Mouse (Mus musculus): Measurements from ENCODE around the gene Ppp1r35.
"Not testable (repeated sequence)": the region's sequence is repeated elsewhere in the genome, so short reads cannot be mapped to it uniquely, and the experiment has no call there.

Gene Ppp1r35

DNA sequence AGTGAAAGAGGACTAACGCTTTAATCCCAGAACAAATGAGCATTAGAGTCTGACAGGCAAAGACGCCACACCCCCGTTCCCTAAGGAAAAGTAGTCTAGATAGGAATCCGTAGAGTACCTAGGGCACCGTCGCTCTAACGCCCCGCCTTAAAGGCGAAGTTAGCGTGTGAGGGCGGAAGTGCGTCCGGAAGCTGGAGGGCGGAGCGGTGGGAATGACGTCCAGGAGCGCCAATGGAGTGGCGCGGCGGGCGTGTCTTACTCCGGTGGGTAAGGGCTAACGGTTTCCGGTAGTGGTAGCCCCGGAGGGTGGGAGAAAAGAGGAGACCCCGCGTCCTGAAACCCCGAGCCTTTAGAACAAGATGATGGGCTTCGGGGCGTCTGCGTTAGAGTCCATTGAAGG lies at the start of gene Ppp1r35:
Ppp1r35 (plus strand) TSS at position 215 of the 400 bp plus-strand sequence.
- peak; percentile 95 for DNase-seq (ENCODE audit: low read depth, low spot score)

DNA sequence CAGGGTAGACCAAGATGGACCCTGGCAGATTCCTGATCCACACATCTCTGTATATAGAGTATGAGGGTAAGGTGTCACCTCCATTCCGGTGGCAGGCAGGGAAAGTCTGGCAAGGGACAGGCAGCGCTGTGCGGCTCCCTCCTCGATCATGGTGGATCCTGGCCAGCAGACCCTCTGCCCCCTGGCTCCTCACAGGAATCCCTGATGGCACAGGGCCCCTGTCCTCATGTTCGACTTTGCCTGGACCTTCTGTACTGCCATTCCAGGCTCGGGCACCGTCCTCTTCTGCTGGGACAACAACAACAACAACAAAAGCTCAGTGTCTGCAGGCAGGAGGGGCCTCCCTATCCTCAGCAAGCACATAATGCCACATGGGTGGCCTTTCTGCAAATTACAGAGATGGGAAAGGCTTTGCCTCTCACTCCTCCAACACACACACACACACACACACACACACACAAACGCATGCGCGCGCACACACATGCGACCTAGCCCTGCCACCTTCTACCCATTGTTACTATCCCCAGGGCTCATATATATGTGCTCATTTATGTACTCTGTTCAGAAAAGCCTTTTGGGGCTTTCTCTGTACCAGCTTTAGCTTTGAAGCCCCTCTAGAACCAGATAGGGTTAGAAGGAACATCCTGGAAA lies 44.9 kb upstream of the Ppp1r35 start:
- no peak for DNase-seq (ENCODE audit: low read depth, low spot score)

DNA sequence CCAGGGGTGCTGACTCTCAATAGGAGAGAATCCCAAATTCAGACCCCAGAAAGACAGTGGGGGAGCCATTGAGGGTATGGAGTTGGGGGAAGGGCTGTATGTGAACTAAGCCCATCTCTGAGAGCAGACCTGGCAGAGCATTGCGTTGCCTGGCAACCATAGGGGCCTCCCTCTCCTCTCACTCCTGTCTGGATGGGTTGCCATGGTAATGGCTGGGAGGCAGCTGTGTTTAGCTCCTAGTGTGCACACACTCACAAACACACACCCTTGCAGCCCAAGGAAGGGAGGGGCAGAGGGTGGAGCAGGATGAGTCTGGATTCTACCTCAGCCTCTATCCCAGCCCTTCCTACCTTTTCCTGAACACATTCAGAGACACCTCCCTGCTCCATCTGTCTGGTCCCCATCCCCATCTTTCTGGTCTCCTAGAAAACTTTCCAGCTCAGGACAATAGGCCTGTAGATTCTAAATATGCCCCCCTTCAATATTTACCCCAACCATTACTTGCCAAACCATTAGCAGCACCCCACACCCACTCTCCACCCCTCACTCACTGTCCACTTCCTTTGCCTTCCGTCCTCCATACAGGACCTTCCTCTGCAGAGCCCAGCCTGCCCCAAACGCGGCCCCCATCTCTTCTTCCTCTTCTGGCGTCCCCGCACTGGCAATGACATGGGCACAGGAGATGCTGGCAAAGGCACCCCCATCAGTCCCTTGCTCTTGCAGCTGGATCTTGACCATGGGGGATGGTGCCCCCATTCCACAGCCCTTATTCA lies 44.2 kb upstream of the Ppp1r35 start:
- no peak for DNase-seq (ENCODE audit: low read depth, low spot score)

DNA sequence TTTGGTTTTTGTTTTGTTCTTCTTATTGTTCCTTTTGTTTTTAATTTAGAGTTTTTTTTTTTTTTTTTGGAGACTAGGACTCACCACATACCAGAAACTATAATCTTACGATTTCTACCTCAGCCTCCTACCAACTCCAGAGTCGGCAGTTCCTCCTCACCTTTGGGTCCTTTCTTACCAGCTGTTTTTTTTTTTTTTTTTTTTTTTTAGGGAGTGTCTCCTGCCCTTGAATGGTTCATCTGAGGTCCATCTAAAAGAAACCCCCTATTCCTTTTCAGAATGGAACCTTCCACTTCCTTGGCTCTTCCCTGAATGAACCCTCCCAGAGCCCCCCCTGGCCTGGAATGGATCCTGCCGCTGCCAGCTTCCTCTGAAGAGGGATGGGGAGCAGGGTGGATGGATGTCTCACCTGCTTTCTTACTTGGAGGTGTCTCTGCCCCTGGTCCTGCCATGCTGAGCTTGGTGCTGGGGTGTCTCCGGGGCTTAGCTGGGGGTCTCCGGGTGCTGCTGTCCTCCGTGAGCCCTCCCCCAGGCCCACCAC lies 41.2 kb upstream of the Ppp1r35 start:
- DNase-seq (ENCODE audit: low read depth, low spot score) = no peak

DNA sequence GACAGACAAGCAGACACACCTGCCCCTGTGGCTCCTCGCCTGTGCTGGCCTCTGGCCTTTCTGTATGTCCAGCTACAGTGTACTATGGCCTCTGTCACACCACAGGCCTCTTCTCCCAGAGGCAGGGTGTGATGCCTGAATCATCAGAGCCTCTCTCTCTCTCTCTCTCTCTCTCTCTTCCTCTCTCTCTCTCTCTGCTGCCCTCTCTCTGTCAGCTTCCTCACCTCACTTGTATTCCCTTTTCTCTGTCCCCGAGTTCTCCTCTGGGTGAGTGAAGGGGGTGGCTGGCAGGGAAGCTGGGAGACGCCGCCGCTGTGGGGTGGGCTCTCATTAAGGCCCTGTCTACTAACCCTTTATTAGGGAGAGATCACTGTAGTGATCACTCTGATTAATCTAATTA lies 40.1 kb upstream of the Ppp1r35 start:
- no peak for DNase-seq (ENCODE audit: low read depth, low spot score)

DNA sequence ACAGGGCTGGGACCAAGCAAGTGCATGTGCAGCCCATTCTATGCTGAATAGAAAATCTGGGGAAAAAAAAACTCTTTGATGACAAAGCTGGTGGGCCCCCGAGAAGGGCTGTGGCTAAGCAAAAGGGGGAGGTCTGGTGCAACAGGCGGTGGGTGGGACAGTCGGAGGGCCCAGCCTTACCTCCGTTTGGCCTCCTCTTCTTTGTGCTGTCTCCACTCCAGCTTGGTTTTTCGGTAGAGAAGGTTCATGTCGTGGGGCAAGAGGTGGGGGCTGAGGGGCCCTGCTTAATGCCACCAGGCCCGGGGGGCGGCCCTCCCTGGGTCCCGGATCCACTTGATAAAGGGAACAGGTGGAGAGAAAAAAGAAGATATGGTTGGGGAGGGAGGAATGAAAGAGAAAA lies 39.2 kb upstream of the Ppp1r35 start:
- DNase-seq (ENCODE audit: low read depth, low spot score) = no peak

DNA sequence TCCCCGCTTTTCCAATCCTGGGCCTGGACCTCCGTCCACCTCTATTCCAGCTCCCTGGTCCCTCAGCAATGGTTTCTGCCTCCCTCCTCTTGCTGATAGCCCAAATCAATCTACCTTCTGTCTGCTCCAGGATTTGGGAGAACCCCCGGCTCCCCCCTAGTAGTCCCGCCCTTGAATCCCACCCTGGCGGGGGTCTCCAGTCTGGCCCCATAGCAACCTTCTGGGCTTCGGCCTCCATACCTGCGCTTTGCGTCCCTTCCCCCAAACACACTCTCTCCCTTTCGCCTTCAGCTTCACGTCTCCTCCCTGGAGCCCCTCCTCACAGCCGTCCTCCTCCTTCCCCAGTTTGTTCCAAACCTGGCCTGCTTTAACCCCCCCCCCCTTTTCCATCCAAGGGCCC lies 38.1 kb upstream of the Ppp1r35 start:
- DNase-seq (ENCODE audit: low read depth, low spot score) = no peak

DNA sequence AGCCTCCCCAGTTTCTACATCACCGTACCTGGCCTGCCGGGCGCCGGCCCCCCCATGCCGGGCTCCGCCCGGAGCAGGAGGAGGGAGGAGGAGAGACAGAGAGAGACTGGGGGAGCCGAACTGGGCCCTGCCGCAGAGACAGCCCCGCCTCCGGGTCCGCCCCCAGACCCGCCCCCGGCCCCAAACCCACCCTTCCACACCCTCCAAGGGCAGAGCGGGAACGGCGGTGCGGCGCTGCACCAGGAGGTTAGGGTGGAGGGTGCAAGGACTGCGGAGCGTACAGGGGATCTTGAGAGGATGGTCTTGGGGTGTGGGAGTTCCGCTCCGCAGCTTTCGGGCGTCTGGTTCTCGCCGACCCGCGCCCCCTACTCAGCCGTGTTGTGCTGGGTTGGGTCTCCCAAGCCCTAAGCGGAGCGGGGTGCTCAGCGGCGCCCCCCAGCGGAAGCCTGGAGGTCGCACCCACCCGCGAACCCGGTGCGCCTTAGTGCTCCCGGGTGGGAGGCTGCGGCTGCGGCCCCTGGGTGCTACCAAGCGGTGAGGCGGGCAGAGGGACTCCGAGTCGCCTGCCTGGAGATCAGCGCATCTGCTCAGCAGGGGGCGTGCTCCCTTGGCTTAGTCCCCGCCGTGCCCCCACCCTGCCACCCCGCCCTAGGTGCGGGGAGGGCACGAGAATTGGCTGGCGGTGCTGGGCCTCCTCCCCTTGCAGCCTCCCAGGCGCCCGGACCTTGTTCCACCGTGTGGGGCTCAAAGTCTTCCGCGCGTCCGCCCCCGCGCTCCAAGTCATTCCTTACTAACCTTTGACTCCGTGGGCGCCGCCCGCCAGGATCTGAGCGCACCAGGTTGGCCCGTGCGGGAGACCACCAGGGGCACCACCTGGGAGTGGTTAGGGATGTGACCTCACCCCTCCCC lies 37.4 kb upstream of the Ppp1r35 start, which contains the start of gene Nyap1:
Nyap1 (minus strand) TSS at position 585 of the 909 bp plus-strand sequence.
- peak; percentile 61 for DNase-seq (ENCODE audit: low read depth, low spot score)

DNA sequence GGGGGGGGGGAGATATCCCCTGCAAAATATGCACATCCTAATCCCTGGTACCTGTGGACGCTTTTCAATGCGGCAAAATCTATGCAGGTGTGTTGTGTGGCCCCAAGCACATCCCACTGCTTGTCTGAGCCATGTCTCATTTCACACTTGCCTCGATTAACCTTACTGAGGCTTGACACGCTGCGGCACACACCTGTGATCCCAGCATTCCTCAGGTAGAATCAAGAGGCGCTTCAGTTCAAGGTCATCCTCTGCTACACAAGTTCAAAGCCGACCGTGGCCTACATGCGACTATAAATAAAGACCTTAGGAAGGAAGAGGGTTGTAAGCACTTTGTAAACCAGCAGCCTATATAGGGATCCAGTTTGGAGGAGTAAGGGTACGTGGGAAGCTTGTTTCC lies 36.6 kb upstream of the Ppp1r35 start:
- no peak for DNase-seq (ENCODE audit: low read depth, low spot score)

DNA sequence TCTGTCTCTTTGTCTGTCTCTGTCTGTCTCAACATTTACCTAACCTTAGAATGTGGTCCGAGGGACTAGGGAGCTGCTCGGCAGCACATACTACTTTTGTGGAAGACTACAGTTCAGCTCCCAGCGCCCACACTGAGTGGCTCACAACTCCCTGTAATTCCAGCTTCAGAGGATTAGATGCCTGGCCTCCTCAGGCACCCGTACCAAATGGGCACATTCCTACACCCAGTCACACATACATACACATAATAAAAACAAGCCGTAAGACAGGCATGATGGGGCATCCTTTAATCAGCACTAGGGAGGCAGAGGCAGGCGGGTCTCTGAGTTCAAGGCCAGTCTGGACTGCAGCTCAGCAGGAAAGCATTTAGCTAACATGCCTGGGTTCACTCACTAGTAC lies 35.8 kb upstream of the Ppp1r35 start:
- DNase-seq (ENCODE audit: low read depth, low spot score) = no peak

DNA sequence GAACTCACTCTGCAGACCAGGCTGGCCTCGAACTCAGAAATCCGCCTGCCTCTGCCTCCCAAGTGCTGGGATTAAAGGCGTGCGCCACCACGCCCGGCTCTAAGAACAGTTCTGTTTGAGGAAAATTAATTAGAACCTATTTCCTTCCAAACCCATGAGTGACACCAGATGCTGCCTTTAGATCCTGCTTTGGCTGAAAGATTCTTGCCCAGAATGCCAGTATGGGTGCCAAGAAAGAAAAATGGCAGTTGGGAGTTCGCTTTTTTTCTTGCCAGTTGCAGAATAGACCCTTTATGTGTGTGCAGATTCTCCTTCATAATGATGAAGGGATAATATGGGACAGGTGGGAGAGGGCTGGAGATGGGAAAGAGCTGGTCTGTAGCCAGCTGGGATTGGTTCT lies 34.5 kb upstream of the Ppp1r35 start:
- no peak for DNase-seq (ENCODE audit: low read depth, low spot score)

DNA sequence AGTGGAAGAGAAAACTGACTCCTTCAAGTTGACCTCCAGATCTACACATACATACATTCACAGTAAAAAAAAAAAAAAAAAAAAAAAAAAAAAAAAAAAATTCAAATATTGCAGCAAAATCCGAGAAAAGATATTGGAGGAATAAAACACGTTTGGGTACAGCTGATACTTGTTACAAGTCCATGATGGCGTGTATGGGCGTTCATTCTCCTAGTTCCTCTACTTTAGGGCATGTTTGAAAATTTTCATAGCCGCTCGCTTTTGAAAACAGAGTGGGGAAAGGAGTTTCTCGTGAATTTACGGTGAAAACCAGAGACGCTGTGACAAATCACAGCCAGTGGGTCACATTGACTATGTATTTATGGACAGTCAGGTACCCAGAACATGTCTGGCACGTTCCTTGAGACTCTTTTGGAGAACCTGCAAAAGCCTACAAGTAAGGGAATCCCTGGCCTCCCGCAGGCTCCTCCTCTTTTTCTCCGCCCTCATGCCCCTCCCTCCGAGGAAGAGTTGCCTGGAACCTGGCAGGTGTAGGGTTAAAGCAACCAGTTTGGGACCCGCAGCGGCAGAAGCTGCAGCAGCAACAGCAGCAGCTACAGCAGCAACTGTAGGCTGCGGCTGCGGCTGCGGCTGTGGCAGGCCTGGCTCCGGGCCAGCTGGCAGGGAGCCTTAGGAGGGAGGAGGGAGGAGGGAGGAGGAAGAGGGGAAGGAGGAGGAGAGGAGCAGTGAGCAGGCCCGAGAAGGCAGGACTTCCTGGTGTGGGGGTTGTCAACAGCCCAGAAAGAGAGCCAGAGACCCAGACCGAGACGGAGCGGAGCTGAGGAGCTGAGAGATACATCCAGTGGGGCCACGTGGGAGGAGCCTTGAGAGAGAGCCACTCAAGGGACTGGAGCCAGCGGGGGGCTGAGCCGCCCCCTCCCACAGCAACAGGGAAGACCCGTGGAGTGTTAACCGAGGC lies 33.2 kb upstream of the Ppp1r35 start, which contains the start of gene Tsc22d4:
Tsc22d4 (plus strand) TSS at position 517 of the 958 bp plus-strand sequence.
- DNase-seq (ENCODE audit: low read depth, low spot score) = peak; percentile 85

DNA sequence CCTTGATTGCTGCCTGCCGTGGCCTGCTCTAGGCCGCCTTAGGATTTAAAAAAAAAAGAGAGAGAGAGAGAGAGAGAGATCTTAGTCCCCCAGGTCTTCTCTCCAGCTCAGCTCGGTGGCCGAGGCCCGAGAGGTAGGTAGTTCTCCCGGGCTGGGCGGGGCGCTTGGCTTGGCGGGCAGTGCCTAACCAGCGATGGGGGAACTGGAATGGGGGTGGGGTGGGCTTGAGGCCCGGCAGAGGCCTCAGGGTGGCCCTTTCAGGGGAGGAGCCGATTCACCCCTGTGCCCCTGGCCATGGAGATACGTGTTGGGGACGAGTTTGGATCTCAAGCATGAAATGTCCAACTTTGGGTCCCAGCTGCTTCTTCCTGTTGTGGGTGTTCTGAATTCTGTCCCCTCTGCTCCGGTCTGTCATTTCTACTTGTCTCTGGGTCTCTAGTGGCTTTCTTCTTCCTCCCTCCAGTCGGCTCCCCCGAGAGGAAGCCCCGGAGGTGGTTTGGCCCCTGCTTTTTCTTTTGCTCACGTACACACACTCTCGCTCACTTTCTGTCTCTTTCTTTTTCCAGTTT lies 32.3 kb upstream of the Ppp1r35 start:
- DNase-seq (ENCODE audit: low read depth, low spot score) = no peak

DNA sequence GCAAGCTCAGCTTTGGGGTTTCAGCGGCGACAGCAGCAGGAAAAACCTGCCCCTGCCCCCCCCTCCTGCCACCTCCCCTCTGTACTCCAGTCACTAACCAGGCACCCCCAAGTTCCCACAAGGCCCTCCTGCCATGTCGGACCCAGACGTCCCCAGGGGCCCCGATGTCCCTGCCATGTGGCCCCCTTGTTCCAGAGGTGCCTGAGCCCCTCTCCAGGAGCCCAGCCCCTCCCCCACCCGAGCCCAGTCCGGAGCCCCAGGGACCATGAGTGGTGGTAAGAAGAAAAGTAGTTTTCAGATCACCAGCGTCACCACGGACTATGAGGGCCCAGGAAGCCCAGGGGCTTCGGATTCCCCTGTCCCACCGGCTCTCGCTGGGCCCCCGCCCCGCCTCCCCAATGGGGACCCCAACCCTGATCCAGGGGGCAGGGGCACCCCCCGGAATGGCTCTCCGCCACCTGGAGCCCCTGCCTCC lies 31.8 kb upstream of the Ppp1r35 start:
- DNase-seq (ENCODE audit: low read depth, low spot score) = no peak

DNA sequence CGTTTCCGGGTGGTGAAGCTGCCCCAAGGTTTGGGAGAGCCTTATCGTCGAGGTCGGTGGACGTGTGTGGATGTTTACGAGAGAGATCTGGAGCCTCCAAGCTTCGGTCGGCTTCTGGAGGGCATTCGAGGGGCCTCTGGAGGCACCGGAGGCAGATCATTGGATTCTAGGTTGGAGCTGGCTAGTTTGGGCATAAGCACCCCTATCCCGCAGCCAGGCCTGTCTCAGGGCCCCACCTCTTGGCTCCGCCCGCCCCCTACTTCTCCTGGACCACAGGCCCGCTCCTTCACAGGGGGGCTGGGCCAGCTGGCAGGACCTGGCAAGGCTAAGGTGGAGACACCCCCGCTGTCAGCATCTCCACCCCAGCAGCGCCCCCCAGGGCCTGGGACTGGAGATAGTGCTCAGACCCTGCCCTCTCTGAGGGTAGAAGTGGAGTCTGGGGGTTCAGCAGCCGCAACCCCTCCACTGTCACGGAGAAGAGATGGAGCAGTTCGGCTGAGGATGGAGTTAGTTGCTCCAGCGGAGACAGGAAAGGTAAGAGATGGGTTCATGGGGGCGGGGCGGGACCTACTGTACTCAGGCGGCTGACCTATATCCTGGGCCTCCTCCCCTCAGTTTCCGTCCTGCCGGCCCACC lies 31.2 kb upstream of the Ppp1r35 start:
- DNase-seq (ENCODE audit: low read depth, low spot score) = no peak

DNA sequence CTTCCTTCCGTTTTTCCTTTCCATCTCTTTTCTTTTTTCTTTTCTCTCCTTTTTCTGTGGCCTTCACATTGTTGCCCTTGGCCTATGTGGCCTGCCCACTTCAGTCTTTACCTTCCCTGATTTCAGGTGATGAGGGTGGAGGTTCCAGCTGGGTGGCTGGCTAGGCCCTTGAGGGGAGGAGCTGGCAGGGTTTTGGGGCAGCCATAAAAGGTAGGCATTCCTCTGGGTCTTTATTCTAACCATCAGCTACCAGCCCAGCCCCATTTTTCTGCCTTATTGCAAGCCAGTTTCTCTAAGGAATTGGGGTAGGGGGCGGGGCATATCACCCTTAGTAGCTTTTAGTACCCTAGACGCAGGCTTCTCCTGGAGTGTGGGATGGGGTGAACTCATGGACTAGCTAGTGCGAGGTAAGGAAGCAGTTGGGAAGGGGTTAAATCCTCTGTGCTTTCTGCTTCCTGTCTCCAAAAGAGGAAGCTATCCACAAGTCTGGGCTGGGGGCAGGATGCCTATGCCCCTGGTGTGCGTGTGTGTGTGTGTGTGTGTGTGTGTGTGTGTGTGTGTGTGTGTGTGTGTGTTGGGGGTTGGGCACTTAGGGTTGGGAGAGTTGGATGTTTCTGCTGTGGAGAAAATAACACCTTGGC lies 30.4 kb upstream of the Ppp1r35 start:
- DNase-seq (ENCODE audit: low read depth, low spot score) = no peak

DNA sequence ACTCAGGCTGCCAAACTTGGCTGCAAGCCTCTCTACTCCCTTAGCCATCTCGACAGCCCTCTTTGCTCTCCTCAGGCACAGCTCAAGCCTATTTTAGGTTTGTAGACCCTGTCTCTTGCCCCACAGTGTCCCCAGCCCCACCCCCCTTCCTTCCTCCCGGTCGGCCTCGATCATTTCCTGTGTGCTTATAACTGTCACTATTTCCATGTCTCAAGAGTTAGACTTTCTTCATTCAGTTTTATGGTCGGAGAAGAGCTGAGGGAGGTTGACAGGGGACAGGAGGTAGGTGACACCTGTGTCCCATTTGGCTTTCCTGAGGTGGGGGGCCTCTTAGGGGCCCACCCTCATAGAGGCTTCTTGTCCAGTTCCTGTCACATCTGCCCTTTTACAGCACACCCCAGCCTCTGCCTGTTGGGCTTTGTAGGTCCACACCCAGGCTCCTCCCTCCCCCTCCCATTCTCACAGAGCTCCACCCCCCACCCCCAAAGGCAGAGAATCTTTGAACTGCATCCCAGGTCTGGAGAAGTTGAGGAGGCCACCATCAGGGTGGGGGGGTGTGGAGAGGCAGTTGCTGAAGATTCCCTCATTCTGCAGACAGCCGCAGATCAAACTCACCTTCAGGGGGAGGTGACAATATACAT lies 29.3 kb upstream of the Ppp1r35 start:
- DNase-seq (ENCODE audit: low read depth, low spot score) = no peak

DNA sequence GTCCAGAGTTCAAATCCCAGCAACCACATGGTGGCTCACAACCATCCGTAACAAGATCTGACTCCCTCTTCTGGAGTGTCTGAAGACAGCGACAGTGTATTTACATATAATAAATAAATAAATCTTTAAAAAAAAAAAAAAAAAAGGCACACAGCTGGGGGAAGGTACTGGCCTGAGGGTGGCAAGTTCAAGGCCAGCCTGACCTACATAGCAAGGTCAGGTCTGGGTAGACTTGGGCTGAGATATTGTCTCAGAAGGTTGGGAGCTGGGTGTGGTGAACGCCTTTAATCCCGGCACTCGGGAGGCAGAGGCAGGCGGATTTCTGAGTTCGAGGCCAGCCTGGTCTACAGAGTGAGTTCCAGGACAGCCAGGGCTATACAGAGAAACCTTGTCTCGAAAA lies 28.4 kb upstream of the Ppp1r35 start:
- not testable (repeated sequence) for DNase-seq (ENCODE audit: low read depth, low spot score)
